Comparison of ENCODE assay signal across 17 mouse cellular contexts in the genomic region with DNA sequence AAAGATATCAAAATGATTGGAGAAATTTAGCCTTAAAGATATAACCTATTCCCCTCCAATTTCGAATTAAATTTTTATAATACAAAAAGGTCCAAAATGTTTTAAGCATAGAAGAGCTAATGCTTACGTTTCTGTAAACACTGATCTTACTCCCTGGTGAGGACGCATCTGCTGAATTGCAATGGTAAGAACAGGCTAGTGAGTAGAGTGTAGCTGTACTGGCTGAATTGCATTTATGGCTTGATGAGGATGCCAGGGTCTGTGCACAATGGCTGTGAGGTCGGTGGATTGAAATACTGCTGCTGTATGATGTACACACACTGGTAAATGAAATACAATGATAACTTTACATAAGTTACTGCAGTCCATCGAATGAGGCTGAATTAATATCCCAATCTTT.
"Had no signal": no experiment of that assay in that cellular context is flagged by ENCODE, and none has a peak within 500 bp of the region (broad histone marks: within the 10 kb centered on the region; RNA-seq: fewer than 3 reads in every experiment).

No protein-coding gene starts in this region.

- ATAC-seq: liver, embryonic 12.5 days; liver, postnatal 0 days; lung, postnatal 0 days; midbrain, embryonic 13.5 days; midbrain, embryonic 15.5 days; midbrain, embryonic 16.5 days had no signal

- DNase-seq: left cerebral cortex, postnatal 4 days; liver; liver, embryonic 13.5 days; liver, postnatal 0 days; lung, adult 18-20 months; lung, adult 2 months; lung, embryonic 14.5 days; lung, postnatal 10 days; lung, postnatal 14 days; lung, postnatal 36 days; lung, postnatal 4 days; midbrain, embryonic 14.5 days had no signal
